Mouse (Mus musculus) limb, embryonic 11.5 days (tissue): ENCODE data around the gene Chst12. TPM values are rescaled to one million over a fixed set of nuclear protein-coding genes. Genes with fewer than 3 reads are reported as not detected.
"Not testable (repeated sequence)": the region's sequence is repeated elsewhere in the genome, so short reads cannot be mapped to it uniquely, and the experiment has no call there.

Source experiments
- ATAC-seq: fragments of 200-750 bp; cut with Nextera tagmentation; 2 replicates; pipeline ENCODE4 v1.8.0; 2017; ENCODE audit warnings: low read depth; ENCODE audit not compliant: insufficient number of reproducible peaks, low FRiP score, low TSS enrichment
- DNase-seq: peaks from one replicate; pipeline ENCODE4 v3.0.0-alpha.2; 2015; ENCODE audit warnings: low spot score
- H3K27ac ChIP-seq: fragments of 300-500 bp; sonication (generic); replicated peaks from 2 replicates; pipeline ENCODE4 v1.5.1; 2014; ENCODE audit warnings: low read depth, mild to moderate bottlenecking, low read length
- H3K27me3 ChIP-seq: fragments of 300-500 bp; sonication (generic); 2 replicates; pipeline ENCODE4 v1.6.1; 2014; ENCODE audit warnings: mild to moderate bottlenecking, low read length, mixed read lengths; ENCODE audit not compliant: control insufficient read depth, insufficient read depth
- H3K36me3 ChIP-seq: fragments of 300-500 bp; sonication (generic); 2 replicates; pipeline ENCODE4 v1.6.1; 2014; ENCODE audit warnings: mild to moderate bottlenecking, low read length, moderate library complexity, mixed read lengths; ENCODE audit not compliant: control insufficient read depth, insufficient read depth
- H3K4me1 ChIP-seq: fragments of 300-500 bp; sonication (generic); 2 replicates; pipeline ENCODE4 v1.6.1; 2014; ENCODE audit warnings: low read length, mixed read lengths; ENCODE audit not compliant: control insufficient read depth, insufficient read depth
- H3K4me2 ChIP-seq: fragments of 300-500 bp; sonication (generic); 2 replicates; pipeline ENCODE4 v1.6.1; 2014; ENCODE audit warnings: low read depth, mild to moderate bottlenecking, moderate library complexity; ENCODE audit not compliant: severe bottlenecking
- H3K4me3 ChIP-seq: fragments of 300-500 bp; sonication (generic); 2 replicates; pipeline ENCODE4 v1.5.1; 2014; ENCODE audit warnings: low read depth, low read length
- H3K9ac ChIP-seq: fragments of 300-500 bp; sonication (generic); 2 replicates; pipeline ENCODE4 v1.6.1; 2014; ENCODE audit warnings: mild to moderate bottlenecking, low read length
- H3K9me3 ChIP-seq: fragments of 300-500 bp; sonication (generic); 2 replicates; pipeline ENCODE4 v1.6.1; 2016; ENCODE audit warnings: low read length; ENCODE audit not compliant: control insufficient read depth
- WGBS: fragments of 180-500 bp; shearing (Covaris S2); extraction: QIAGEN DNeasy Blood & Tissue Kit; methylation state at CpG from one replicate; pipeline ENCODE4 v1.1.7; 2014; 5-methylcytosine and 5-hydroxymethylcytosine counted together
- polyA plus RNA-seq: library from polyadenylated mRNA; unstranded; fragments of >200 nt; fragmentation: Nextera tagmentation; extraction: Ambion mirVana; gene quantifications from 2 replicates; pipeline ENCODE4 v1.2.1, GENCODE M21; 2014

Chst12 gene
- 11.9 and 16.6 TPM in 2 replicates for polyA plus RNA-seq

GRCm38 (mm10) chr5:140505208-140505780, at the start of gene Chst12:
Gene Chst12, plus strand, starts transcription at chr5:140505550.
- Histone ChIP-seq H3K4me2 (peak within 1 kb of the TSS; percentile 82), H3K27me3 (no peaks in the 10 kb centered on the region), H3K4me3 (peak within 1 kb of the TSS; percentile 55), H3K27ac (peak within 1 kb of the TSS; percentile 42; the same call in 1 of the 2 replicates), H3K9ac (peak within 1 kb of the TSS; percentile 84), H3K36me3 (no peaks in the 10 kb centered on the region), H3K9me3 (no peaks in the 10 kb centered on the region), H3K4me1 (peaks cover 36% of the 10 kb centered on the region)
- ATAC-seq (peak; percentile 90), DNase-seq (peak; percentile 100)
- under 1% methylated on average over 37 of the region's 38 CpGs for WGBS

- Histone ChIP-seq H3K9me3 (peaks cover 6% of the 10 kb centered on the region; the same call in 1 of the 2 replicates), H3K4me2 (no peak overlapping the region), H3K27ac (no peak overlapping the region), H3K9ac (no peak overlapping the region), H3K4me1 (no peaks in the 10 kb centered on the region), H3K4me3 (no peak overlapping the region), H3K27me3 (no peaks in the 10 kb centered on the region), H3K36me3 (no peaks in the 10 kb centered on the region)
- ATAC-seq: no peak
- no peak for DNase-seq
- WGBS: 90% methylated on average over 3 of the region's 3 CpGs
Measured at GRCm38 (mm10) chr5:140461476-140461875, 43.9 kb upstream of the Chst12 start.

DNA sequence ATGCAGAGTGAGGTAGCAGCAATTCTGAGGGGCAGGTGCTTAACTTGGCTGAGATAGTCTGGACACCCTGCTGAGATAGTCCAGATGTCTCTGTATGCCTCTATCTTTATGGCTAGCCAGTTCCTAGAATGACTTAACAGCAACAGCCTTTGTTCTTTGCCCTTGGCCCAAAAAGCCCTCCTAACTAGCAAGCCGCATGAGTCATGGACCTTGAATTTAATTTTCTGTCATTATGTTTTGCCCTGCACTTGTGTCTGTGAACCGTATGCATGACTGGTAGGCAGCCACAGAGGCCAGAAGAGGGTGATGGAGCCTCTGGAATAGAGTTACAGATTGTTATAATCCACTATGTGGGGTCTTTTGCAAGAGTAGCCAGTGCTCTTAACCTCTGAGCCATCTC, 42.2 kb upstream of the Chst12 start:
- H3K36me3 ChIP-seq, H3K4me2 ChIP-seq, H3K9me3 ChIP-seq, H3K27ac ChIP-seq, H3K4me1 ChIP-seq, H3K9ac ChIP-seq, H3K4me3 ChIP-seq, DNase-seq, H3K27me3 ChIP-seq, ATAC-seq: not testable (repeated sequence)
- WGBS: 88% methylated on average over 2 of the region's 2 CpGs

DNA sequence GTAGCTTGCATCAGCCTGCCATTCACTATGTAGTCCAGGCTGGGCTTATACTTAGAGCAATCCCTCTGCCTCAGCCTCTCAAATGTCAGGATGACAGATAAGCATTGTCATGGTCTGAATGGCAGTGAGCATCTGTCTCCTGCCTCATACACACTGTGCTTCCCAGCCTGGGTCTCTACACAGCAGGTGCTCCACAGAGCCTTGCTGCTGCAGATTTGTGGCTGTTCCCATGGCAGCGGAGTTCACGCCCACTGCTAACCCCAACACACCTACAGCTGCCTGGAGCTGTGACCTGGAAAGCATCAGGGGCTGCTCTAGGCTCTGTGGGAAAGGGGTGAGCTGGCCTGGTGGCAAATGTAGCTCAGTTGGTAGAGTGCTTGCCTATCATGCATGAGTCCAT, 40.4 kb upstream of the Chst12 start:
- H3K4me1 ChIP-seq: no peaks in the 10 kb centered on the region
- H3K4me2 ChIP-seq: no peak overlapping the region
- peaks cover 6% of the 10 kb centered on the region; the same call in 1 of the 2 replicates for H3K9me3 ChIP-seq
- no peaks in the 10 kb centered on the region for H3K27me3 ChIP-seq
- H3K36me3 ChIP-seq: no peaks in the 10 kb centered on the region
- ATAC-seq (no peak), DNase-seq (no peak)
- no peak overlapping the region for H3K27ac ChIP-seq
- no peak overlapping the region for H3K4me3 ChIP-seq
- WGBS: 78% methylated on average over 2 of the region's 2 CpGs
- H3K9ac ChIP-seq: no peak overlapping the region

- 75% methylated on average over 3 of the region's 3 CpGs for WGBS
- H3K36me3 ChIP-seq: no peaks in the 10 kb centered on the region
- no peak overlapping the region for H3K4me2 ChIP-seq
- no peak overlapping the region for H3K27ac ChIP-seq
- H3K4me3 ChIP-seq: no peak overlapping the region
- DNase-seq (no peak), ATAC-seq (no peak)
- no peaks in the 10 kb centered on the region for H3K9me3 ChIP-seq
- H3K9ac ChIP-seq: no peak overlapping the region
- H3K4me1 ChIP-seq: no peaks in the 10 kb centered on the region
- H3K27me3 ChIP-seq: no peaks in the 10 kb centered on the region
Measured at GRCm38 (mm10) chr5:140472336-140472735, 33.0 kb upstream of the Chst12 start.

DNA sequence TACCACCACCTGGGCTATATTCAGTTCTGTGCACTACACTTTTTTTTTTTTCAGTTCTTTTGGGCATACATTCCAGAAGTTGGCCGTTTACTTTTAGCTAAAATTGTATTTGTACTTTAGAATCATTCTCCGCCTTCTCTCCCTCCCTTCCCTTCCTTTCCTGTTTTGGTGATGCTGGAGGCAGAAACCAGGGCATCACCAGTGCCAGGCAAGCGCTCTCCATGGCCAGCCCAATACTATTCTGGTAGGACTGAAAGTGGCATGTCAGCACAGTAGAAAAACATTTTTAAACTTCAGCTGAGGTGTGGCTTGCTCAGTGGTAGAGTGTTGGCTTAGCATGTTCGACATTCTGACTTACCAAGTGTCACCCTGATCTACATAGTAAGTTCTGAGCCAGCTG, 23.9 kb upstream of the Chst12 start:
- DNase-seq: no peak
- no peaks in the 10 kb centered on the region for H3K9me3 ChIP-seq
- ATAC-seq: no peak

GRCm38 (mm10) chr5:140491142-140491541, 14.2 kb upstream of the Chst12 start:
- Histone ChIP-seq H3K36me3 (no peaks in the 10 kb centered on the region), H3K4me3 (no peak overlapping the region), H3K9ac (no peak overlapping the region), H3K27me3 (no peaks in the 10 kb centered on the region), H3K27ac (no peak overlapping the region), H3K4me2 (no peak overlapping the region), H3K9me3 (no peaks in the 10 kb centered on the region), H3K4me1 (no peaks in the 10 kb centered on the region)
- 66% methylated on average over 6 of the region's 6 CpGs for WGBS
- ATAC-seq: no peak
- DNase-seq: no peak

More for the DNA sequence above, 23.9 kb upstream of the Chst12 start:
- Histone ChIP-seq H3K4me1 (no peaks in the 10 kb centered on the region), H3K27ac (no peak overlapping the region), H3K27me3 (no peaks in the 10 kb centered on the region), H3K9ac (no peak overlapping the region), H3K4me2 (no peak overlapping the region), H3K36me3 (no peaks in the 10 kb centered on the region), H3K4me3 (no peak overlapping the region)
- 86% methylated on average over 4 of the region's 4 CpGs for WGBS

- H3K9ac ChIP-seq: no peak overlapping the region
- no peak for DNase-seq
- no peak overlapping the region for H3K27ac ChIP-seq
- ATAC-seq: no peak
- no peaks in the 10 kb centered on the region for H3K4me1 ChIP-seq
- no peaks in the 10 kb centered on the region for H3K27me3 ChIP-seq
- WGBS: 21% methylated on average over 11 of the region's 11 CpGs
- H3K36me3 ChIP-seq: no peaks in the 10 kb centered on the region
- H3K9me3 ChIP-seq: no peaks in the 10 kb centered on the region
- no peak overlapping the region for H3K4me2 ChIP-seq
- no peak overlapping the region for H3K4me3 ChIP-seq
Measured at GRCm38 (mm10) chr5:140492684-140493233, 12.6 kb upstream of the Chst12 start.

DNA sequence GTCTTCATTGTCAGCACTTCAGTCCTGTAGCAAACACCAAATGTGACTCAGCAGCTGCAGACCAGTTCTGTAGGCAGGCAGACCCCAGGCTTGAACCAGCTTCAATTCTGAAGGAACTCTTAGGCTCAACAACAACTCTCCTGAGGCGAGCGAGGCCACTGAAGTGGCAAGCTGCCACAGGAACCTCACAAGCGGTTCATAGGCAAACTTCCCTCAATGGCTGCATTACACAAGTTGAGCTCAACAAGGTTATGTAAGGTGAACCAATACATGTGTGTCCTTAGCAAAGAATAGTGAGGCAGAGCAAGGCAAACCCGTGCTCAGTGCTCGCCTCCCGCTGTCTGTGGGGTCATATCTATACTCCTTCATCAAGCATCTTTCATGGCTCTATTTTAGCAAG, 7.2 kb upstream of the Chst12 start:
- no peaks in the 10 kb centered on the region for H3K36me3 ChIP-seq
- DNase-seq: no peak
- H3K4me1 ChIP-seq: peaks cover 5% of the 10 kb centered on the region
- H3K9me3 ChIP-seq: no peaks in the 10 kb centered on the region
- 77% methylated on average over 6 of the region's 6 CpGs for WGBS
- H3K4me2 ChIP-seq: no peak overlapping the region
- no peak overlapping the region for H3K4me3 ChIP-seq
- ATAC-seq: no peak
- no peak overlapping the region for H3K27ac ChIP-seq
- H3K27me3 ChIP-seq: no peaks in the 10 kb centered on the region
- no peak overlapping the region for H3K9ac ChIP-seq
